Mouse (Mus musculus): Measurements from ENCODE around the gene Fam222a. TPM values are rescaled to one million over a fixed set of nuclear protein-coding genes. Genes with fewer than 3 reads are reported as not detected.

The Fam222a gene
- polyA plus RNA-seq, 1 experiment from 2014 or later: 7.1 TPM

GRCm38 (mm10) chr5:114552507-114553208, 15.2 kb upstream of the Fam222a start:
- ATAC-seq (replicated peaks; ENCODE audit: low FRiP score, low TSS enrichment, low read depth) (no peak), DNase-seq (ENCODE audit: low spot score) (no peak)
- Histone ChIP-seq H3K36me3 (ENCODE audit: control insufficient read depth, insufficient read depth, low read length) (no peaks in the 10 kb centered on the region), H3K4me2 (ENCODE audit: low read length) (no peak overlapping the region), H3K27ac (ENCODE audit: low read depth) (no peak overlapping the region), H3K4me3 (ENCODE audit: low read depth, low read length) (no peak overlapping the region), H3K4me1 (replicated peaks; ENCODE audit: control insufficient read depth, insufficient read depth, low read length) (peaks cover 22% of the 10 kb centered on the region), H3K9me3 (ENCODE audit: control insufficient read depth, low read length) (no peaks in the 10 kb centered on the region), H3K9ac (ENCODE audit: low read length) (no peak overlapping the region), H3K27me3 (replicated peaks; ENCODE audit: control insufficient read depth, insufficient read depth, low read length) (no peaks in the 10 kb centered on the region)
- 53% methylated on average over 13 of the region's 13 CpGs for WGBS

DNA sequence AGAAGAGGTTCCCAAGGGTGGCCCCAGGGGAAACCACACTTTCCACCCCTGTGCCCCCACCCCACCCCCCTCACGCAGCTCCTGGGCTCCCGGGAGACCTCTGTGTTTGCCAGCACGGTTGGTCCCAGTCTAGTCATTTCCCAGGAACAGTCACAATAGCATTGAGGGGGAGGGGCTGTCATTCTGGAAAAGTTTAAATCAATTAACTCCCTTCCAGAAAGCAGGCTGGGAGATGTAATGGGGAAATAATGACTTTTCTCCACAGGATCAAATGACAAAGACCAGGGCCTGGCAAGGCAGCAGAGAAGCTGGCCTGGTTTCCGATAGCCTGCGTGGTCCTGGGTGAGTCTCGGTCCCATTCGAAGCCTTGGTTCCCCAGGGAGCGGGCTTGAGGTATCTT, 14.1 kb upstream of the Fam222a start:
- no peak overlapping the region for H3K4me3 ChIP-seq (ENCODE audit: low read depth, low read length)
- no peak overlapping the region for H3K4me2 ChIP-seq (ENCODE audit: low read length)
- H3K9ac ChIP-seq (ENCODE audit: low read length): no peak overlapping the region
- no peak overlapping the region for H3K27ac ChIP-seq (ENCODE audit: low read depth)
- no peaks in the 10 kb centered on the region for H3K9me3 ChIP-seq (ENCODE audit: control insufficient read depth, low read length)
- no peaks in the 10 kb centered on the region for H3K27me3 ChIP-seq (replicated peaks; ENCODE audit: control insufficient read depth, insufficient read depth, low read length)
- 47% methylated on average over 8 of the region's 8 CpGs for WGBS
- DNase-seq (ENCODE audit: low spot score) (no peak), ATAC-seq (replicated peaks; ENCODE audit: low FRiP score, low TSS enrichment, low read depth) (no peak)
- no peaks in the 10 kb centered on the region for H3K36me3 ChIP-seq (ENCODE audit: control insufficient read depth, insufficient read depth, low read length)
- peaks cover 26% of the 10 kb centered on the region for H3K4me1 ChIP-seq (replicated peaks; ENCODE audit: control insufficient read depth, insufficient read depth, low read length)

- DNase-seq (ENCODE audit: low spot score) (no peak), ATAC-seq (replicated peaks; ENCODE audit: low FRiP score, low TSS enrichment, low read depth) (no peak)
- H3K27ac ChIP-seq (ENCODE audit: low read depth): no peak overlapping the region
- H3K27me3 ChIP-seq (replicated peaks; ENCODE audit: control insufficient read depth, insufficient read depth, low read length): no peaks in the 10 kb centered on the region
- no peak overlapping the region for H3K9ac ChIP-seq (ENCODE audit: low read length)
- H3K4me3 ChIP-seq (ENCODE audit: low read depth, low read length): no peak overlapping the region
- H3K36me3 ChIP-seq (ENCODE audit: control insufficient read depth, insufficient read depth, low read length): no peaks in the 10 kb centered on the region
- H3K9me3 ChIP-seq (ENCODE audit: control insufficient read depth, low read length): no peaks in the 10 kb centered on the region
- no peak overlapping the region for H3K4me2 ChIP-seq (ENCODE audit: low read length)
- WGBS: 97% methylated on average over 2 of the region's 2 CpGs
- peaks cover 22% of the 10 kb centered on the region for H3K4me1 ChIP-seq (replicated peaks; ENCODE audit: control insufficient read depth, insufficient read depth, low read length)
Observed at GRCm38 (mm10) chr5:114555424-114555823, 12.4 kb upstream of the Fam222a start.

GRCm38 (mm10) chr5:114556109-114556508, 11.7 kb upstream of the Fam222a start:
- no peaks in the 10 kb centered on the region for H3K9me3 ChIP-seq (ENCODE audit: control insufficient read depth, low read length)
- no peak overlapping the region for H3K9ac ChIP-seq (ENCODE audit: low read length)
- 75% methylated on average over 11 of the region's 11 CpGs for WGBS
- no peak overlapping the region for H3K4me3 ChIP-seq (ENCODE audit: low read depth, low read length)
- H3K4me2 ChIP-seq (ENCODE audit: low read length): no peak overlapping the region
- no peak for ATAC-seq (replicated peaks; ENCODE audit: low FRiP score, low TSS enrichment, low read depth)
- no peaks in the 10 kb centered on the region for H3K36me3 ChIP-seq (ENCODE audit: control insufficient read depth, insufficient read depth, low read length)
- H3K27me3 ChIP-seq (replicated peaks; ENCODE audit: control insufficient read depth, insufficient read depth, low read length): no peaks in the 10 kb centered on the region
- DNase-seq (ENCODE audit: low spot score): no peak
- peaks cover 15% of the 10 kb centered on the region for H3K4me1 ChIP-seq (replicated peaks; ENCODE audit: control insufficient read depth, insufficient read depth, low read length)
- no peak overlapping the region for H3K27ac ChIP-seq (ENCODE audit: low read depth)

GRCm38 (mm10) chr5:114557765-114558731, 9.8 kb upstream of the Fam222a start:
- ATAC-seq (replicated peaks; ENCODE audit: low FRiP score, low TSS enrichment, low read depth) (peak; percentile 50), DNase-seq (ENCODE audit: low spot score) (peak; percentile 72)
- no peaks in the 10 kb centered on the region for H3K27me3 ChIP-seq (replicated peaks; ENCODE audit: control insufficient read depth, insufficient read depth, low read length)
- H3K36me3 ChIP-seq (ENCODE audit: control insufficient read depth, insufficient read depth, low read length): no peaks in the 10 kb centered on the region
- H3K4me2 ChIP-seq (ENCODE audit: low read length): no peak overlapping the region
- peak overlapping the region; percentile 78 for H3K27ac ChIP-seq (ENCODE audit: low read depth)
- peaks cover 10% of the 10 kb centered on the region for H3K4me1 ChIP-seq (replicated peaks; ENCODE audit: control insufficient read depth, insufficient read depth, low read length)
- no peaks in the 10 kb centered on the region for H3K9me3 ChIP-seq (ENCODE audit: control insufficient read depth, low read length)
- H3K4me3 ChIP-seq (ENCODE audit: low read depth, low read length): no peak overlapping the region
- 34% methylated on average over 20 of the region's 20 CpGs for WGBS
- H3K9ac ChIP-seq (ENCODE audit: low read length): no peak overlapping the region

- no peak overlapping the region for H3K9ac ChIP-seq (ENCODE audit: low read length)
- no peaks in the 10 kb centered on the region for H3K27me3 ChIP-seq (replicated peaks; ENCODE audit: control insufficient read depth, insufficient read depth, low read length)
- ATAC-seq (replicated peaks; ENCODE audit: low FRiP score, low TSS enrichment, low read depth): peak; percentile 76
- WGBS: 18% methylated on average over 9 of the region's 9 CpGs
- H3K4me3 ChIP-seq (ENCODE audit: low read depth, low read length): no peak overlapping the region
- no peak overlapping the region for H3K4me2 ChIP-seq (ENCODE audit: low read length)
- peaks cover 7% of the 10 kb centered on the region for H3K4me1 ChIP-seq (replicated peaks; ENCODE audit: control insufficient read depth, insufficient read depth, low read length)
- H3K27ac ChIP-seq (ENCODE audit: low read depth): peak overlapping the region; percentile 28; the same call in 1 of the 2 replicates
- DNase-seq (ENCODE audit: low spot score): peak; percentile 76
- peaks cover 4% of the 10 kb centered on the region; the same call in 1 of the 2 replicates for H3K9me3 ChIP-seq (ENCODE audit: control insufficient read depth, low read length)
- no peaks in the 10 kb centered on the region for H3K36me3 ChIP-seq (ENCODE audit: control insufficient read depth, insufficient read depth, low read length)
Observed at GRCm38 (mm10) chr5:114560533-114560936, 7.3 kb upstream of the Fam222a start.

DNA sequence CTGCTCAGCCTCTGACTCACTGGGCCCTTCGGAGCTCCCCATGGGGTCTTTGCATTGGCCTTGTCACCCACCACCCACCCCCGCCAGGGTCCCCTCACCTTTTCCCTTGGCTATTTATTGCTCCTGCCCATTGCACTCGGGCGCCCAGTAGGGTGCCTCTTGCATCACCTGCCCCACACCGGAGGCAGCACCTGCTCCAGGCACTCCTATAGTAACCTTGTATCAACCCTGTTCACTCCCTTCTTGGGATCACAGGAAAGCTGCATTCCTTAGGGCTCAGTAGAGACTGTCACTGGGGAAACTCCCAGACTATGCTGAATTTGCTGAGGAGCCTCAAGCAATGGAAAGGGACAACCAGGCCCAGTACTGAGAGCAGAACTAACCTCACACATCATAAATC, 6.9 kb upstream of the Fam222a start:
- H3K4me3 ChIP-seq (ENCODE audit: low read depth, low read length): no peak overlapping the region
- peak; percentile 65 for ATAC-seq (replicated peaks; ENCODE audit: low FRiP score, low TSS enrichment, low read depth)
- no peak for DNase-seq (ENCODE audit: low spot score)
- peaks cover 4% of the 10 kb centered on the region; the same call in 1 of the 2 replicates for H3K9me3 ChIP-seq (ENCODE audit: control insufficient read depth, low read length)
- WGBS: 48% methylated on average over 5 of the region's 5 CpGs
- peaks cover 7% of the 10 kb centered on the region for H3K4me1 ChIP-seq (replicated peaks; ENCODE audit: control insufficient read depth, insufficient read depth, low read length)
- H3K9ac ChIP-seq (ENCODE audit: low read length): no peak overlapping the region
- no peak overlapping the region for H3K4me2 ChIP-seq (ENCODE audit: low read length)
- no peaks in the 10 kb centered on the region for H3K36me3 ChIP-seq (ENCODE audit: control insufficient read depth, insufficient read depth, low read length)
- no peaks in the 10 kb centered on the region for H3K27me3 ChIP-seq (replicated peaks; ENCODE audit: control insufficient read depth, insufficient read depth, low read length)
- H3K27ac ChIP-seq (ENCODE audit: low read depth): peak overlapping the region; percentile 28; the same call in 1 of the 2 replicates

DNA sequence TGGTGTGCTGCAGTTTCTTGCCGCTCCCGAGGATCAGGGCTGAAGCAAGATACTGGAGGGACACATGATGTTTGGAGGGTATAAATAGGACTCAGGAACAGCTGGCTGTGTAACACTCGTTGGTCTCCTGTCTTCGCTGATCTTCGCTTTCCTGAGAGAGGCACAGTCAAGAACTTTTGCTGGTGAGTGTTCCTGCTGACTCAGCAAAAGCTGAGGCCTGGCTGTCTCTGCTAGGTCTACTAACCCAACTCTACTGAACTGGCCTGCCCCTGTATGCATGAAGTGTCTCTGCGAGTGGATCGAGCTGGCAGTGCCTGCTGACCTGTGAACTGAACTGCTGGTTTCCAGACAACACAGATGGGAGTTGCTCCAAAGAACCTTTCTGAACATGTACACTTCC, 3.8 kb upstream of the Fam222a start:
- DNase-seq (ENCODE audit: low spot score) (no peak), ATAC-seq (replicated peaks; ENCODE audit: low FRiP score, low TSS enrichment, low read depth) (no peak)
- Histone ChIP-seq H3K36me3 (ENCODE audit: control insufficient read depth, insufficient read depth, low read length) (no peaks in the 10 kb centered on the region), H3K9me3 (ENCODE audit: control insufficient read depth, low read length) (peaks cover 4% of the 10 kb centered on the region; the same call in 1 of the 2 replicates), H3K9ac (ENCODE audit: low read length) (no peak overlapping the region), H3K27ac (ENCODE audit: low read depth) (no peak overlapping the region), H3K27me3 (replicated peaks; ENCODE audit: control insufficient read depth, insufficient read depth, low read length) (no peaks in the 10 kb centered on the region), H3K4me2 (ENCODE audit: low read length) (no peak overlapping the region), H3K4me3 (ENCODE audit: low read depth, low read length) (no peak overlapping the region), H3K4me1 (replicated peaks; ENCODE audit: control insufficient read depth, insufficient read depth, low read length) (peaks cover 12% of the 10 kb centered on the region; the same call in 1 of the 2 replicates)
- 94% methylated on average over 7 of the region's 7 CpGs for WGBS

All from intestine, embryonic 14.5 days (tissue).